Mouse (Mus musculus) small intestine, adult 2 months (tissue): Measurements from ENCODE around the gene Kcnj10.

Experiments
- CTCF ChIP-seq: fragments of 200-500 bp; IDR thresholded peaks from 2 replicates; pipeline ENCODE4 v1.5.1; 2012; ENCODE audit warnings: low read depth, mild to moderate bottlenecking, control low read depth, inconsistent platforms, low read length, moderate library complexity, mixed read lengths; ENCODE audit not compliant: insufficient replicate concordance, insufficient read length; ENCODE audit errors: extremely low read depth
- POLR2A ChIP-seq: fragments of 200-500 bp; IDR thresholded peaks from 2 replicates; pipeline ENCODE4 v1.6.1; 2012; ENCODE audit warnings: low read depth, mild to moderate bottlenecking, control low read depth, inconsistent platforms, low read length, moderate library complexity

DNA sequence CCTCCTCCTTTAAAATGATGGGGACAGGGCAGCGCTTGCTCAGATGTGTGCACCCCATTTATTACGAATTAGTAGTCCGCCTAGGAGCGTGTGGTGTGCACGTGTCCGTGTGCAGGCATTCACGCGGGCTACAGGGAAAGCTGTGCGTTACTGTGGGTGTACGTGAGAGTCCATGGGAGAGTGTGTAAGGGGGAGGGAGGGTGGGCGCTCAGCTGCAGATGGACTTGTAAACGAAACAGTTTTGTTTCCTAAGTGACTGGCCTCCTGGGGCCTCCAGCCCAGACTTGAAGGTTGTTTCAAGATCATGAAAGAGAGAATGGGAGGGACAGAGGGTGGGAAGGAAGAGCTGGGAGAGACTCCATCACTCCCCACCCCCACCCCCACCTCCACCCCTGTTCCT lies 39.8 kb upstream of the Kcnj10 start:
- no peak for TF ChIP-seq CTCF
- no peak for TF ChIP-seq POLR2A
